Comparison of ENCODE assay signal across 11 mouse cellular contexts in genomic region chr16:76600131-76600530, GRCm38 (mm10).
A peak's percentile ranks its signal among the peaks of the same experiment; 100 is the strongest.
DNase-seq lines count a peak whose midpoint lies in the region; TF ChIP-seq lines count a peak whose summit lies in the region.
"Had no signal": no experiment of that assay in that cellular context is flagged by ENCODE, and none has a peak within 500 bp of the region (broad histone marks: within the 10 kb centered on the region; RNA-seq: fewer than 3 reads in every experiment).

No protein-coding gene starts in this region.

- no peak overlapping the region for H3K27ac ChIP-seq in layer of hippocampus, adult 2 months
- H3K27ac ChIP-seq: heart, embryonic 15.5 days; kidney, postnatal 0 days; liver, embryonic 13.5 days had no signal

- peak overlapping the region; percentile 27 for H3K4me3 ChIP-seq in layer of hippocampus, adult 2 months
- H3K4me3 ChIP-seq: heart, embryonic 15.5 days; liver, embryonic 13.5 days had no signal

- intact Hi-C loops in heart, postnatal 14 days (cut with DNase I) = no loop called here

- peak; percentile 38 for DNase-seq in adrenal gland, postnatal 10 days
- no peak for DNase-seq in adrenal gland, adult 8-10 months
- no peak for DNase-seq in layer of hippocampus, adult 2 months (ENCODE audit: low spot score in 2 of 2)
- no peak for DNase-seq in layer of hippocampus, adult 11-12 months (ENCODE audit: low spot score)
- DNase-seq in Muller cell, postnatal 12 days (ENCODE audit: inconsistent ontology term) = peak; percentile 25
- peak; percentile 26 to 42 for DNase-seq in heart, postnatal 14 days
- no peak for DNase-seq in thymus, postnatal 10 days (ENCODE audit: low spot score in 2 of 2)
- no peak for DNase-seq in frontal cortex, postnatal 10 days (ENCODE audit: low spot score in 2 of 2)
- DNase-seq: liver, embryonic 13.5 days had no signal

- no peak for TF ChIP-seq CTCF in layer of hippocampus, adult 2 months (conservative IDR thresholded peaks at IDR 0.05)

Comparison
In these comparisons a context has a peak if more than half of its experiments do, and no peak if none do; other contexts are left out.
1. DNase-seq: peak in adrenal gland, postnatal 10 days (single experiment), Muller cell, postnatal 12 days (single experiment) and heart, postnatal 14 days (2 of 2); none in adrenal gland, adult 8-10 months (single experiment), layer of hippocampus, adult 2 months (0 of 2), layer of hippocampus, adult 11-12 months (single experiment), thymus, postnatal 10 days (0 of 2) and frontal cortex, postnatal 10 days (0 of 2).